Mouse (Mus musculus): ENCODE measurements around the gene 2210010C04Rik. TPM values are rescaled to one million over a fixed set of nuclear protein-coding genes. Genes with fewer than 3 reads are reported as not detected.
A peak's percentile ranks its signal among the peaks of the same experiment; 100 is the strongest.

The 2210010C04Rik gene
- polyA plus RNA-seq, 1 experiment from 2014 or later, result 0.09 TPM

GRCm38 (mm10) chr6:41051824-41052223 lies 16.5 kb upstream of the 2210010C04Rik start:
- ChIA-PET POLR2A (no interaction called here), CTCF (no interaction called here)
- no peak for TF ChIP-seq CTCF (IDR thresholded peaks at IDR 0.05)
- in situ Hi-C loops (cut with MboI; ENCODE audit: low pct_unique_long_range_greater_than_20kb), result no loop called here
- ATAC-seq, result no peak
- DNase-seq (ENCODE audit: low read depth, low spot score), result no peak
- H3K27me3 ChIP-seq, result no peaks in the 10 kb centered on the region

- in situ Hi-C loops (cut with MboI; ENCODE audit: low pct_unique_long_range_greater_than_20kb), result no loop called here
- CTCF ChIA-PET, result interaction anchor here (1.3 kb wide), 1 partner anchor 33 kb away, joined by 4 read pairs; no protein-coding TSS in a partner anchor
- no peak for TF ChIP-seq CTCF (IDR thresholded peaks at IDR 0.05)
- POLR2A ChIA-PET, result no interaction called here
- DNase-seq (ENCODE audit: low read depth, low spot score) (no peak), ATAC-seq (no peak)
- H3K27me3 ChIP-seq, result peaks cover 5% of the 10 kb centered on the region
Measured at GRCm38 (mm10) chr6:41048602-41049001, 13.3 kb upstream of the 2210010C04Rik start.

- peak; percentile 54 for ATAC-seq
- H3K27me3 ChIP-seq, result peaks cover 5% of the 10 kb centered on the region
- ChIA-PET CTCF (interaction anchor here (1.3 kb wide), 1 partner anchor 33 kb away, joined by 4 read pairs; no protein-coding TSS in a partner anchor), POLR2A (no interaction called here)
- peak; percentile 17 for TF ChIP-seq CTCF (IDR thresholded peaks at IDR 0.05)
- in situ Hi-C loops (cut with MboI; ENCODE audit: low pct_unique_long_range_greater_than_20kb), result no loop called here
- no peak for DNase-seq (ENCODE audit: low read depth, low spot score)
Measured at GRCm38 (mm10) chr6:41047961-41048360, 12.7 kb upstream of the 2210010C04Rik start.

- in situ Hi-C loops (cut with MboI; ENCODE audit: low pct_unique_long_range_greater_than_20kb), result no loop called here
- DNase-seq (ENCODE audit: low read depth, low spot score) (no peak), ATAC-seq (no peak)
- peaks cover 5% of the 10 kb centered on the region for H3K27me3 ChIP-seq
- CTCF ChIA-PET, result interaction anchor here (1.3 kb wide), 1 partner anchor 32 kb away, joined by 4 read pairs; no protein-coding TSS in a partner anchor
- POLR2A ChIA-PET, result no interaction called here
- TF ChIP-seq CTCF (IDR thresholded peaks at IDR 0.05), result no peak
Measured at GRCm38 (mm10) chr6:41047202-41047601, 11.9 kb upstream of the 2210010C04Rik start.

GRCm38 (mm10) chr6:41046553-41046952 lies 11.2 kb upstream of the 2210010C04Rik start:
- DNase-seq (ENCODE audit: low read depth, low spot score) (no peak), ATAC-seq (no peak)
- H3K27me3 ChIP-seq, result peaks cover 5% of the 10 kb centered on the region
- POLR2A ChIA-PET, result no interaction called here
- TF ChIP-seq CTCF (IDR thresholded peaks at IDR 0.05), result peak; percentile 72
- in situ Hi-C loops (cut with MboI; ENCODE audit: low pct_unique_long_range_greater_than_20kb), result no loop called here
- CTCF ChIA-PET, result no interaction called here

GRCm38 (mm10) chr6:41044753-41045152 lies 9.4 kb upstream of the 2210010C04Rik start:
- in situ Hi-C loops (cut with MboI; ENCODE audit: low pct_unique_long_range_greater_than_20kb), result no loop called here
- ChIA-PET POLR2A (no interaction called here), CTCF (no interaction called here)
- TF ChIP-seq CTCF (IDR thresholded peaks at IDR 0.05), result no peak
- H3K27me3 ChIP-seq, result peaks cover 5% of the 10 kb centered on the region
- DNase-seq (ENCODE audit: low read depth, low spot score) (no peak), ATAC-seq (no peak)

- ATAC-seq, result no peak
- TF ChIP-seq CTCF (IDR thresholded peaks at IDR 0.05), result no peak
- no peak for DNase-seq (ENCODE audit: low read depth, low spot score)
- in situ Hi-C loops (cut with MboI; ENCODE audit: low pct_unique_long_range_greater_than_20kb), result no loop called here
- POLR2A ChIA-PET, result no interaction called here
- CTCF ChIA-PET, result interaction anchor here (1.4 to 1.8 kb wide), 2 partner anchors 13 to 17 kb away, joined by 3 to 4 read pairs; no protein-coding TSS in a partner anchor
- peaks cover 5% of the 10 kb centered on the region for H3K27me3 ChIP-seq
Measured at GRCm38 (mm10) chr6:41044314-41044713, 9.0 kb upstream of the 2210010C04Rik start.

GRCm38 (mm10) chr6:41032802-41033201 lies 2.5 kb downstream of the 2210010C04Rik start:
- CTCF ChIA-PET, result no interaction called here
- TF ChIP-seq CTCF (IDR thresholded peaks at IDR 0.05), result no peak
- POLR2A ChIA-PET, result no interaction called here

GRCm38 (mm10) chr6:41032231-41032630 lies 3.1 kb downstream of the 2210010C04Rik start:
- POLR2A ChIA-PET, result no interaction called here
- in situ Hi-C loops (cut with MboI; ENCODE audit: low pct_unique_long_range_greater_than_20kb), result no loop called here
- no peak for TF ChIP-seq CTCF (IDR thresholded peaks at IDR 0.05)
- no peaks in the 10 kb centered on the region for H3K27me3 ChIP-seq
- CTCF ChIA-PET, result no interaction called here
- no peak for DNase-seq (ENCODE audit: low read depth, low spot score)
- no peak for ATAC-seq

More at GRCm38 (mm10) chr6:41032802-41033201, 2.5 kb downstream of the 2210010C04Rik start:
- DNase-seq (ENCODE audit: low read depth, low spot score), result no peak
- no peak for ATAC-seq
- H3K27me3 ChIP-seq, result no peaks in the 10 kb centered on the region
- in situ Hi-C loops (cut with MboI; ENCODE audit: low pct_unique_long_range_greater_than_20kb), result no loop called here

GRCm38 (mm10) chr6:41030821-41031220 lies 4.5 kb downstream of the 2210010C04Rik start:
- in situ Hi-C loops (cut with MboI; ENCODE audit: low pct_unique_long_range_greater_than_20kb), result no loop called here
- CTCF ChIA-PET, result interaction anchor here (0.7 to 1.0 kb wide), 2 partner anchors 13 to 16 kb away, joined by 3 to 4 read pairs; no protein-coding TSS in a partner anchor
- DNase-seq (ENCODE audit: low read depth, low spot score) (no peak), ATAC-seq (no peak)
- POLR2A ChIA-PET, result no interaction called here
- H3K27me3 ChIP-seq, result no peaks in the 10 kb centered on the region
- no peak for TF ChIP-seq CTCF (IDR thresholded peaks at IDR 0.05)

GRCm38 (mm10) chr6:41027053-41027452 lies 8.3 kb downstream of the 2210010C04Rik start:
- POLR2A ChIA-PET, result no interaction called here
- no peaks in the 10 kb centered on the region for H3K27me3 ChIP-seq
- CTCF ChIA-PET, result interaction anchor here (1.0 to 3.4 kb wide), 4 partner anchors 8 to 239 kb away, joined by 3 to 17 read pairs (median 3); partner anchors contain the start of gene 2210010C04Rik
- peak; percentile 90 for ATAC-seq
- in situ Hi-C loops (cut with MboI; ENCODE audit: low pct_unique_long_range_greater_than_20kb), result no loop called here
- no peak for TF ChIP-seq CTCF (IDR thresholded peaks at IDR 0.05)
- DNase-seq (ENCODE audit: low read depth, low spot score), result peak; percentile 63
